Mouse (Mus musculus): ENCODE results near the gene Asb10. TPM values are rescaled to one million over a fixed set of nuclear protein-coding genes. Genes with fewer than 3 reads are reported as not detected.
A peak's percentile ranks its signal among the peaks of the same experiment; 100 is the strongest.

Asb10 gene
- polyA plus RNA-seq, 1 experiment from 2014 or later: 0.36 TPM

GRCm38 (mm10) chr5:24505513-24505912 is 35.3 kb downstream of the Asb10 start:
- H3K9me3 ChIP-seq: no peaks in the 10 kb centered on the region
- peaks cover 24% of the 10 kb centered on the region for H3K36me3 ChIP-seq
- H3K4me1 ChIP-seq: no peaks in the 10 kb centered on the region
- H3K4me3 ChIP-seq: no peak overlapping the region
- ATAC-seq (ENCODE audit: borderline replicate concordance, extremely low read depth, low FRiP score, low TSS enrichment): no peak
- no peak overlapping the region for H3K9ac ChIP-seq
- no peak overlapping the region for H3K27ac ChIP-seq
- peaks cover 25% of the 10 kb centered on the region for H3K27me3 ChIP-seq
- no peak overlapping the region for H3K4me2 ChIP-seq
- 38% methylated on average over 2 of the region's 2 CpGs for WGBS

GRCm38 (mm10) chr5:24502786-24503185 is 38.0 kb downstream of the Asb10 start:
- Histone ChIP-seq H3K4me3 (no peak overlapping the region), H3K27ac (no peak overlapping the region), H3K36me3 (peaks cover 49% of the 10 kb centered on the region), H3K27me3 (peaks cover 25% of the 10 kb centered on the region), H3K9me3 (no peaks in the 10 kb centered on the region), H3K4me2 (no peak overlapping the region), H3K9ac (no peak overlapping the region), H3K4me1 (no peaks in the 10 kb centered on the region)
- WGBS: 58% methylated on average over 4 of the region's 4 CpGs
- ATAC-seq (ENCODE audit: borderline replicate concordance, extremely low read depth, low FRiP score, low TSS enrichment): no peak

- H3K4me1 ChIP-seq: no peaks in the 10 kb centered on the region
- peaks cover 63% of the 10 kb centered on the region for H3K36me3 ChIP-seq
- no peak overlapping the region for H3K27ac ChIP-seq
Observed at GRCm38 (mm10) chr5:24500851-24501250, 39.9 kb downstream of the Asb10 start.

GRCm38 (mm10) chr5:24499113-24499512 is 41.7 kb downstream of the Asb10 start:
- Histone ChIP-seq H3K27me3 (peaks cover 3% of the 10 kb centered on the region; the same call in 1 of the 2 replicates), H3K9me3 (no peaks in the 10 kb centered on the region), H3K36me3 (peaks cover 79% of the 10 kb centered on the region), H3K27ac (no peak overlapping the region), H3K4me3 (no peak overlapping the region), H3K4me2 (no peak overlapping the region), H3K9ac (no peak overlapping the region), H3K4me1 (no peaks in the 10 kb centered on the region)
- WGBS: 70% methylated on average over 10 of the region's 10 CpGs
- ATAC-seq (ENCODE audit: borderline replicate concordance, extremely low read depth, low FRiP score, low TSS enrichment): no peak

More at GRCm38 (mm10) chr5:24500851-24501250, 39.9 kb downstream of the Asb10 start:
- H3K27me3 ChIP-seq: peaks cover 20% of the 10 kb centered on the region
- no peak overlapping the region for H3K4me3 ChIP-seq
- no peaks in the 10 kb centered on the region for H3K9me3 ChIP-seq
- ATAC-seq (ENCODE audit: borderline replicate concordance, extremely low read depth, low FRiP score, low TSS enrichment): no peak
- no peak overlapping the region for H3K4me2 ChIP-seq
- H3K9ac ChIP-seq: no peak overlapping the region
- 59% methylated on average over 11 of the region's 11 CpGs for WGBS

DNA sequence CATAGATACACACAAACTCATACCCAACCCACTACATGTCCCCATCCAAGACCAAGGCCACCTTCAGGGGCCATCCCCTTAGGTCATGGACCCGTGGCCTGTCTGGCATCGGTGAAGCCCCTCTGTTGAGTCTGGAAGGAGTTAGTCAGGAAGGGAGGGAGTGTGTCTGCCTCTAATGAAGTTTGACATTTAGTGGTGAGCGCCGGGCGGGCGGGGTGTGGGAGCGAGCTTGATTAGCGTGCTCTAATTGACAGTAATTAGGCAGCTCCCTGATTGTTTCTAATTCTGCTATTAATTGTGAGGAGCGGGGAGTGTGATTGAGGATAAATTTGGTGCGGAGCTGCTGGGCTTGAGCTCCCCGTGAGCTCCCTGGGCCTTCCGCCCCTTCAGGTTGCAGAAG is 43.3 kb downstream of the Asb10 start:
- 93% methylated on average over 12 of the region's 12 CpGs for WGBS
- no peaks in the 10 kb centered on the region for H3K27me3 ChIP-seq
- H3K36me3 ChIP-seq: peaks cover 90% of the 10 kb centered on the region
- ATAC-seq (ENCODE audit: borderline replicate concordance, extremely low read depth, low FRiP score, low TSS enrichment): no peak
- no peak overlapping the region for H3K27ac ChIP-seq
- no peak overlapping the region for H3K4me2 ChIP-seq
- no peaks in the 10 kb centered on the region for H3K4me1 ChIP-seq
- no peak overlapping the region for H3K9ac ChIP-seq
- no peak overlapping the region for H3K4me3 ChIP-seq
- H3K9me3 ChIP-seq: no peaks in the 10 kb centered on the region

GRCm38 (mm10) chr5:24496756-24497155 is 44.0 kb downstream of the Asb10 start:
- no peak overlapping the region for H3K9ac ChIP-seq
- H3K27ac ChIP-seq: no peak overlapping the region
- no peak overlapping the region for H3K4me3 ChIP-seq
- H3K27me3 ChIP-seq: no peaks in the 10 kb centered on the region
- peaks cover 91% of the 10 kb centered on the region for H3K36me3 ChIP-seq
- H3K9me3 ChIP-seq: no peaks in the 10 kb centered on the region
- no peak overlapping the region for H3K4me2 ChIP-seq
- WGBS: 67% methylated on average over 6 of the region's 6 CpGs
- H3K4me1 ChIP-seq: no peaks in the 10 kb centered on the region
- ATAC-seq (ENCODE audit: borderline replicate concordance, extremely low read depth, low FRiP score, low TSS enrichment): no peak

DNA sequence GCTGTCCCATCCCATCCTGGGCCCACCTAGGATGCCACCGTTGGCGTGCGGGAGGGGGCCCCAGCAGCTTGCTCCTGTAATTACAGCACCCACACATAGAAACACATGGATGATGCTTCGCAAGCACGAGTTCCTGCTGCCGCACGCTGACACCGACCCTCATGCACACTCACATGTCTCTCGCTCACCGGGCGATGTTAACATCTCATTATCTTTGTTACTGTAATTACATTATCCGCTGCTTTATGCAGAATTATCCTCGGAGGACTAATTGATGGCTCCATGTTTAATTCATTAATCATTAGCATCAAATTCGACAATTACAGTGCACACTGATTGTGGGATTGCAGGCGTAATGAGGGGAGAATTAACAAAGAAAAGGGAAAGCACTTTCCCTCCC is 45.8 kb downstream of the Asb10 start:
- no peak overlapping the region for H3K4me3 ChIP-seq
- H3K27ac ChIP-seq: no peak overlapping the region
- 88% methylated on average over 15 of the region's 15 CpGs for WGBS
- no peak overlapping the region for H3K9ac ChIP-seq
- no peaks in the 10 kb centered on the region for H3K27me3 ChIP-seq
- H3K4me2 ChIP-seq: no peak overlapping the region
- ATAC-seq (ENCODE audit: borderline replicate concordance, extremely low read depth, low FRiP score, low TSS enrichment): no peak
- no peaks in the 10 kb centered on the region for H3K9me3 ChIP-seq
- H3K36me3 ChIP-seq: peaks cover 91% of the 10 kb centered on the region
- H3K4me1 ChIP-seq: no peaks in the 10 kb centered on the region

- Histone ChIP-seq H3K36me3 (peaks cover 93% of the 10 kb centered on the region), H3K27ac (0 out of 2 replicates have a peak overlapping the region, but pooled peaks have one; percentile 10), H3K4me1 (no peaks in the 10 kb centered on the region), H3K9ac (no peak overlapping the region), H3K4me3 (no peak overlapping the region), H3K27me3 (no peaks in the 10 kb centered on the region), H3K9me3 (no peaks in the 10 kb centered on the region), H3K4me2 (no peak overlapping the region)
- WGBS: 75% methylated on average over 16 of the region's 16 CpGs
- no peak for ATAC-seq (ENCODE audit: borderline replicate concordance, extremely low read depth, low FRiP score, low TSS enrichment)
Observed at GRCm38 (mm10) chr5:24492546-24493285, 48.1 kb downstream of the Asb10 start.

DNA sequence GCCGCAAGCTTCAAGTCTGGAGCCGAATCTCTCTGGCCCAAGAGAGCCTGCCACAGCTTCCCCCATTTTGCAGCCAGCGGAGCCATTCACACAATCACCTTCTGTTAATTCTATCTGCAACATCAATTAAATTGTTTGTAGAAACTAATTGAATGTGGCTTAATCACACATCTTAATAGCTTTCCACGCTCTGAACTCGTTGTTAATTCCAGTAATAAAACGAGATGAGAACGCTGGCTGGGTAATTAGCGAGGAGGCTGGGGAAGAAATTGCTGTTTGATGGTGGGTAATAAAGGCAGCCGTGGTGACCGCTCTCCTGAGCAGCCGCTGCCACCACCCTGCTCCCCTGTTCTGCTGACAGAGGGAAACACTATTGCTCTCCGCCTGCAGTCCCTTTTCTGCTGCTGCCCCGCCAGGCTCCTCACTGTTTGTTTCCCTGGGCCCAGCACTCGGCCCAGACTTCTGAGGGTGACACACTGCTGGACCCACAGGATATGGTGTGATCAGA is 50.3 kb downstream of the Asb10 start:
- Histone ChIP-seq H3K9ac (no peak overlapping the region), H3K9me3 (no peaks in the 10 kb centered on the region), H3K27me3 (no peaks in the 10 kb centered on the region), H3K4me1 (0 out of 2 replicates have a peak, but pooled peaks cover 4% of the 10 kb centered on the region), H3K27ac (no peak overlapping the region), H3K36me3 (peaks cover 93% of the 10 kb centered on the region), H3K4me3 (no peak overlapping the region), H3K4me2 (no peak overlapping the region)
- WGBS: 83% methylated on average over 14 of the region's 14 CpGs
- ATAC-seq (ENCODE audit: borderline replicate concordance, extremely low read depth, low FRiP score, low TSS enrichment): no peak

DNA sequence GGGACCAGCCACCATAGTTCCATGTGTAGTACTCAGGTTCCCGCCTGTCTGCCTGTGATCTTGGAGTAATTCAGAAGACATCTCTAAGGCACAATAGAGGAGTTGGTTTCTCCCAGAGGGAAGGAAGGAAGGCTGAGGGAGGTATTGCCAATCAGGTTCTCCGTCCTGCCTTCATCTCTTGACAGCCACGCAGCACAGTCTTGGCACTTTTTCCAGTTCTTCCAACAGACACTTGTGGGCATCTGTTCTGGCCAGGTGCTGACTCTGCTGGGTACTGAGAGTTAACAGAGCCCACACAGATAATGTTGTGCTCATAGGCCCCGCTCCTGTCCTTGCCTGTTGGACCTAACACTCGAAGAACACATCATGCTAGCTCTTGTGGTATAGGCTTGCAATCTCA is 54.0 kb downstream of the Asb10 start:
- no peak overlapping the region for H3K4me3 ChIP-seq
- no peaks in the 10 kb centered on the region for H3K9me3 ChIP-seq
- no peak overlapping the region for H3K4me2 ChIP-seq
- no peak for ATAC-seq (ENCODE audit: borderline replicate concordance, extremely low read depth, low FRiP score, low TSS enrichment)
- H3K27me3 ChIP-seq: no peaks in the 10 kb centered on the region
- no peak overlapping the region for H3K9ac ChIP-seq
- H3K27ac ChIP-seq: no peak overlapping the region
- H3K4me1 ChIP-seq: peaks cover 17% of the 10 kb centered on the region
- H3K36me3 ChIP-seq: peaks cover 85% of the 10 kb centered on the region
- 86% methylated on average over 5 of the region's 5 CpGs for WGBS

DNA sequence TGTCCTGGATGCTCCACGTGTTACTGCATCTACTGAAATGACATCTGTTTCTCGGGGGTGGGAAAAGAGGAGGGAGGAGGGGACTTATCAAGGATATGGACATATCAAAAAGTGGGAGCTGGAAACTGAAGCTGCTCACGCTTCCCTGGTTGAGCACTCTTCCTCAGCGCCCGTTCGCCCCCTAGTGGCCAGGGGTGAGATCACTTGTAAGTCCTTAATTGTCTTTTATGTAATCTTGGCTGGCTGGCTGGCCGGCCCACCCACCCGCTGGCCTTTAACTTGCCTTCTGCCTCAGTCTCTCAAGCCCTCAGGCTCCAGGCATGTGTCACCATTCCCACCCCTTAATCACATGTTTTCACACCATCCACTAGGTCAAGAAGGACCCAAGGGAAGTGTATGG is 54.7 kb downstream of the Asb10 start:
- Histone ChIP-seq H3K4me3 (no peak overlapping the region), H3K27me3 (no peaks in the 10 kb centered on the region), H3K36me3 (peaks cover 81% of the 10 kb centered on the region), H3K4me2 (no peak overlapping the region), H3K9ac (no peak overlapping the region), H3K4me1 (peaks cover 17% of the 10 kb centered on the region), H3K9me3 (no peaks in the 10 kb centered on the region), H3K27ac (no peak overlapping the region)
- ATAC-seq (ENCODE audit: borderline replicate concordance, extremely low read depth, low FRiP score, low TSS enrichment): no peak
- 2% methylated on average over 8 of the region's 8 CpGs for WGBS

DNA sequence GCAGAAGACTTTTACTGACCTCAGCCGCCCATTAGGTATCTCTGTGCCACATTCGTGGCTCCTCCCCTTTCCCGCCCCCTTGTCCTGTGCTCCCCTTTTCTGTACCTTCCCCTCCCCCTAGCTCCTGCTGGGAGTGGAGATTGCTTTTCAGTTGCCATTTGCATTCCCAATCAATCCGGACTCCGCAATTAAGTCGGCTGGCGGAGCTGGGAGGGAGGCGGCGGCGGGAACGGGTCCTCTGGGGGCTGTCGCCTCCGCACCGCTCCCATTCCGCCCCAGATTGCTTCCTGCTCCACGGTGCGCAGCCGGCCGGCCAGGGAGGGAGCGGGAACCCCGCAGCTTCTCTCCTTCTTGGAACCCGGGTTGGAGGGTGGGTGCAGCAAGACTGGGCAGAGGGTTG is 55.8 kb downstream of the Asb10 start:
- peaks cover 81% of the 10 kb centered on the region for H3K36me3 ChIP-seq

More for the DNA sequence above, 55.8 kb downstream of the Asb10 start:
- Histone ChIP-seq H3K9me3 (no peaks in the 10 kb centered on the region), H3K27me3 (no peaks in the 10 kb centered on the region), H3K27ac (no peak overlapping the region), H3K9ac (no peak overlapping the region), H3K4me2 (no peak overlapping the region), H3K4me3 (no peak overlapping the region), H3K4me1 (peaks cover 17% of the 10 kb centered on the region)
- no peak for ATAC-seq (ENCODE audit: borderline replicate concordance, extremely low read depth, low FRiP score, low TSS enrichment)
- 56% methylated on average over 22 of the region's 22 CpGs for WGBS

Measured in lung, embryonic 15.5 days (tissue).